ENCODE assay signal across 22 mouse cellular contexts in the genomic region with DNA sequence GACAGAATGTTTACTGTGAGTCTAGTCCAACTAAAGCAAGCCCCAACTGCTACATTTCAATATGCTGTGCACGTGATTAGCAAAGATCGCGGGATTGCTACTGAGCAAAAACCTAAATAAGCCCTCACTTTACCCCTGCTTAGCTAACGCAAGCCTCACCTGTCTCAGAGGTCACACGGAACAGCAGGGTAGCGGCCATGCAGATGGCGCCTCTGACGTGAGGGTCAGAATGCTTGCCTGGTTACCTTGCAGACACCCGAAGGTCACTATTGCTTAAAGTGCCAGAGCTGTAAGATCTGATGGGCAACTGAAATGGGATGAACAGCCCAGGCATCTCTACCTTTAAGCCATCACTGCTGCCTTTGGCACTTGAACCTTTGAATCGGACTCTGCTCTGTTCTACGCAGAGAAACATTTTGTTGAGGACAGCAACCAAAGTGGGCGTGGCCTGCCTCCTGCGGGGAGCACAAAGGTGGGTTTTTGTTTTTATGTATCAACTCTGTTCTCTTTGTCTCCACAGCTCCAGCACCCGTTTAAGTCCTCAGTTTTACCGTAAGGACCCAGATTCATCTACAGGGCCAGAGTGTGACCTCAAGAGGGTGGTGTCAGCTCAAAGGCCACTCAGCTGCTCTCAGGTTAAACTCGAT. TPM values are rescaled to one million over a fixed set of nuclear protein-coding genes. Genes with fewer than 3 reads are reported as not detected.
DNase-seq lines count a peak whose midpoint lies in the region; ATAC-seq and TF ChIP-seq lines count a peak whose summit lies in the region.
"Had no signal": no experiment of that assay in that cellular context is flagged by ENCODE, and none has a peak within 500 bp of the region (broad histone marks: within the 10 kb centered on the region; RNA-seq: fewer than 3 reads in every experiment).

No protein-coding gene starts in this region.

- TF ChIP-seq POLR2A in cerebellum, adult 2 months (IDR thresholded peaks at IDR 0.05; ENCODE audit: borderline replicate concordance, insufficient read depth, low read length) = no peak

- TF ChIP-seq CTCF in cerebellum, adult 2 months (IDR thresholded peaks at IDR 0.05; ENCODE audit: borderline replicate concordance, insufficient read depth, low read depth, low read length) = no peak

- peaks cover 2% of the 10 kb centered on the region; the same call in 1 of the 2 replicates for H3K27me3 ChIP-seq in kidney, embryonic 16.5 days (ENCODE audit: insufficient read depth, low read length)
- H3K27me3 ChIP-seq in limb, embryonic 10.5 days (ENCODE audit: low read depth, poor library complexity, severe bottlenecking) = no peaks in the 10 kb centered on the region
- H3K27me3 ChIP-seq in cerebellum, adult 2 months (ENCODE audit: control insufficient read depth, insufficient read depth, low read length) = no peaks in the 10 kb centered on the region

- H3K9me3 ChIP-seq in kidney, embryonic 16.5 days (ENCODE audit: low read length) = peaks cover 3% of the 10 kb centered on the region; the same call in 1 of the 2 replicates
- no peaks in the 10 kb centered on the region for H3K9me3 ChIP-seq in limb, embryonic 10.5 days (replicated peaks)
- H3K9me3 ChIP-seq: liver, embryonic 12.5 days; midbrain, embryonic 13.5 days had no signal

- H3K9ac ChIP-seq in kidney, embryonic 16.5 days (replicated peaks; ENCODE audit: low read length) = no peak overlapping the region
- H3K9ac ChIP-seq: liver, embryonic 12.5 days; midbrain, embryonic 13.5 days had no signal

- H3K4me3 ChIP-seq in kidney, embryonic 16.5 days (ENCODE audit: low read length) = no peak overlapping the region
- no peak overlapping the region for H3K4me3 ChIP-seq in limb, embryonic 10.5 days
- H3K4me3 ChIP-seq in cerebellum, adult 2 months (replicated peaks; ENCODE audit: insufficient read depth, low read depth, low read length) = no peak overlapping the region
- H3K4me3 ChIP-seq: gastrocnemius, adult 2 months; liver, embryonic 12.5 days; megakaryocyte, embryonic 14.5 days; midbrain, embryonic 13.5 days had no signal

- peak; percentile 74 for DNase-seq in kidney, adult 18-20 months
- peak; percentile 98 for DNase-seq in ES-CJ7 (ENCODE audit: low read depth, low spot score)
- DNase-seq in kidney, adult 8-10 months = peak; percentile 82 to 86
- DNase-seq in limb, embryonic 10.5 days (ENCODE audit: low spot score) = no peak
- DNase-seq in cerebellum, adult 11 months = no peak
- DNase-seq in cerebellum, adult 11-12 months = no peak
- no peak for DNase-seq in cerebellum, adult 2 months
- DNase-seq: cerebellum, adult 18-20 months; cerebellum, postnatal 25 days; embryo, embryonic 11 days; gastrocnemius, adult 2 months; lung, adult 2 months; thymus, postnatal 25 days had no signal

- peaks cover 34% of the 10 kb centered on the region for H3K4me1 ChIP-seq in kidney, embryonic 16.5 days (ENCODE audit: insufficient read depth, low read length)
- peaks cover 84% of the 10 kb centered on the region for H3K4me1 ChIP-seq in limb, embryonic 10.5 days
- H3K4me1 ChIP-seq in cerebellum, adult 2 months (ENCODE audit: control insufficient read depth, insufficient read depth, low read length) = no peaks in the 10 kb centered on the region
- H3K4me1 ChIP-seq: liver, embryonic 12.5 days; megakaryocyte, embryonic 14.5 days had no signal

- ATAC-seq in kidney, embryonic 16.5 days (ENCODE audit: low FRiP score, low TSS enrichment) = no peak
- ATAC-seq: CD4-positive, CD25-positive, alpha-beta regulatory T cell, adult 4 months; forebrain, embryonic 14.5 days; hindbrain, postnatal 0 days; intestine, embryonic 16.5 days; liver, embryonic 12.5 days; midbrain, embryonic 13.5 days had no signal

- H3K36me3 ChIP-seq in kidney, embryonic 16.5 days (ENCODE audit: insufficient read depth, low read length) = no peaks in the 10 kb centered on the region
- H3K36me3 ChIP-seq in limb, embryonic 10.5 days = no peaks in the 10 kb centered on the region
- H3K36me3 ChIP-seq: liver, embryonic 12.5 days; midbrain, embryonic 13.5 days had no signal

- 70% methylated on average over 16 of the region's 16 CpGs for WGBS in kidney, embryonic 16.5 days
- WGBS in limb, embryonic 10.5 days = 69% methylated on average over 16 of the region's 16 CpGs
- 70% methylated on average over 16 of the region's 16 CpGs for WGBS in cerebellum, adult 2 months

- no peak overlapping the region for H3K27ac ChIP-seq in kidney, embryonic 16.5 days (ENCODE audit: low read length)
- peak overlapping the region; percentile 76 for H3K27ac ChIP-seq in limb, embryonic 10.5 days
- H3K27ac ChIP-seq in cerebellum, adult 2 months (ENCODE audit: insufficient read depth, low read length) = no peak overlapping the region
- H3K27ac ChIP-seq: gastrocnemius, adult 2 months; hindbrain, postnatal 0 days; liver, embryonic 12.5 days; midbrain, embryonic 13.5 days; stomach, postnatal 0 days had no signal

- no peak overlapping the region for H3K4me2 ChIP-seq in kidney, embryonic 16.5 days (replicated peaks; ENCODE audit: low read depth, low read length)
- H3K4me2 ChIP-seq: liver, embryonic 12.5 days; midbrain, embryonic 13.5 days had no signal

RNA-seq across cellular contexts. Expression of a gene that starts 38.8 kb away (rescaled TPM):
- 52.7 and 54.8 TPM in 2 replicates for polyA plus RNA-seq in kidney, embryonic 16.5 days (2015; fragmentation: Nextera tagmentation; extraction: Ambion mirVana)
- polyA plus RNA-seq in limb, embryonic 10.5 days (2016; fragmentation: Nextera tagmentation; extraction: Ambion mirVana) = 157 and 188 TPM in 2 replicates
- polyA plus RNA-seq in cerebellum, adult 2 months (2012; rRNA removed) = 39.2 and 40.0 TPM in 2 replicates

Comparison
In these comparisons a context has a peak if more than half of its experiments do, and no peak if none do; other contexts are left out.
1. DNase-seq: peak in kidney, adult 18-20 months (single experiment), ES-CJ7 (single experiment) and kidney, adult 8-10 months (2 of 2); none in limb, embryonic 10.5 days (single experiment), cerebellum, adult 11 months (single experiment), cerebellum, adult 11-12 months (single experiment) and cerebellum, adult 2 months (0 of 2).